Mouse (Mus musculus) hindbrain, embryonic 10.5 days (tissue): ENCODE data around the gene Cacna1a. TPM values are rescaled to one million over a fixed set of nuclear protein-coding genes. Genes with fewer than 3 reads are reported as not detected.

Experiments used
- DNase-seq: peaks from one replicate; pipeline ENCODE4 v3.0.0-alpha.2; 2017; ENCODE audit warnings: low spot score
- H3K27ac ChIP-seq: fragments of 300-500 bp; sonication (generic); 2 replicates; pipeline ENCODE4 v1.5.1; 2016; ENCODE audit warnings: mild to moderate bottlenecking, moderate library complexity
- H3K27me3 ChIP-seq: fragments of 300-500 bp; sonication (generic); 2 replicates; pipeline ENCODE4 v1.6.1; 2016; ENCODE audit warnings: mild to moderate bottlenecking; ENCODE audit not compliant: poor library complexity, insufficient read depth, severe bottlenecking
- H3K36me3 ChIP-seq: fragments of 300-500 bp; sonication (generic); 2 replicates; pipeline ENCODE4 v1.6.1; 2016; ENCODE audit warnings: mild to moderate bottlenecking, moderate library complexity
- H3K4me1 ChIP-seq: fragments of 300-500 bp; sonication (generic); replicated peaks from 2 replicates; pipeline ENCODE4 v1.6.1; 2016; ENCODE audit warnings: mild to moderate bottlenecking
- H3K4me3 ChIP-seq: fragments of 300-500 bp; sonication (generic); 2 replicates; pipeline ENCODE4 v1.5.1; 2016; ENCODE audit warnings: mild to moderate bottlenecking, moderate library complexity
- H3K9me3 ChIP-seq: fragments of 300-500 bp; sonication (generic); 2 replicates; pipeline ENCODE4 v1.6.1; 2016; ENCODE audit warnings: mild to moderate bottlenecking, moderate library complexity
- WGBS: fragments of 180-500 bp; shearing (Covaris S2); methylation state at CpG from one replicate; pipeline ENCODE4 v1.1.7; 2016; 5-methylcytosine and 5-hydroxymethylcytosine counted together
- polyA plus RNA-seq: library from polyadenylated mRNA; unstranded; fragments of >200 nt; fragmentation: Nextera tagmentation; extraction: Ambion mirVana; gene quantifications from 2 replicates; pipeline ENCODE4 v1.2.1, GENCODE M21; 2016

Cacna1a gene
- polyA plus RNA-seq, 1 experiment from 2014 or later, result 7.3 TPM

DNA sequence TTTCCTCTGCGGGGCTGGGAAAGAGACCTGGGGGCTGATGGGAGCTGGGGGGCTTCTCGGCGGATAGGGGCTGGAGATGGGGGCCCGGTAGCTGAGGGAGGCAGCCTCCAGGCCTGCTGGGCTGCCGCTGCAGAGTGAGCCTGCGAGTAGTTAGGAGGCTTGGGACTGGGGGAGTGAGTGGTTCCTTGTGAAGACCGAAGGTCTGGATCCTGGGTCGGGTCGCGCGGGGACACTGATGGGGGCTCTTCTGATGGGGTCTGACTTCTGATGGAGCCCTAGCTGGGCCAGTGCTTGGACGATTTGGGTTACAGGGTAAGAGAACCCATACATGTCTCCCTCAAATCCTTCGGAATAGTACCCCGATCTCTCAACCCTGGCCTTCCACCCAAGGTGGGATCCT lies 27.8 kb downstream of the Cacna1a start:
- Histone ChIP-seq H3K9me3 (0 out of 2 replicates have a peak, but pooled peaks cover 6% of the 10 kb centered on the region), H3K27ac (peak overlapping the region; percentile 90), H3K36me3 (peaks cover 14% of the 10 kb centered on the region; the same call in 1 of the 2 replicates), H3K27me3 (peaks cover 58% of the 10 kb centered on the region), H3K4me3 (peak overlapping the region; percentile 65), H3K4me1 (peaks cover 33% of the 10 kb centered on the region)
- WGBS, result 12% methylated on average over 14 of the region's 14 CpGs
- DNase-seq, result no peak

GRCm38 (mm10) chr8:84416915-84417314 lies 28.7 kb downstream of the Cacna1a start:
- Histone ChIP-seq H3K4me1 (peaks cover 33% of the 10 kb centered on the region), H3K4me3 (peak overlapping the region; percentile 65; the same call in 1 of the 2 replicates), H3K27me3 (peaks cover 51% of the 10 kb centered on the region), H3K27ac (peak overlapping the region; percentile 35; the same call in 1 of the 2 replicates), H3K9me3 (0 out of 2 replicates have a peak, but pooled peaks cover 6% of the 10 kb centered on the region), H3K36me3 (peaks cover 14% of the 10 kb centered on the region; the same call in 1 of the 2 replicates)
- no peak for DNase-seq
- WGBS, result 79% methylated on average over 6 of the region's 6 CpGs

DNA sequence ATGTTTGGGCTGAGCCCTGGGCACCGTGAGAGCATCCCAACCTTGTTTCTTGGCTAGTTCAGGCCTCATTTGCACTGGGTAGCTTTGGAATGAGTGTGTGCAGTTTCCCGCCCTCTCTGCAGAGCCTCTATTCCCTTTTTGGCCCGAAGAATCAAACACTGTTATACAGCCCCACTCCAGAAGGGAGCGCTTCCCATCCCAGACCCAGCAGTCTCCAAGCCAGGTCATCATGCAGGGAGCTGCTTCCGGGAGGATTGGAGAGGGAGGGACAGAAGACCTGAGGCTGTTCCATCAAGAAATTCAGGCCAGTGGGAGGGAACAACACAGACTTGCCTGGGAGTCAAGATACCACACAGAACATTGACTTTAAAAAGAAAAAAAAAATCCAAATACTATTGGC lies 29.6 kb downstream of the Cacna1a start:
- no peak for DNase-seq
- Histone ChIP-seq H3K4me3 (no peak overlapping the region), H3K4me1 (peaks cover 33% of the 10 kb centered on the region), H3K27me3 (peaks cover 45% of the 10 kb centered on the region), H3K36me3 (peaks cover 14% of the 10 kb centered on the region; the same call in 1 of the 2 replicates), H3K27ac (no peak overlapping the region), H3K9me3 (0 out of 2 replicates have a peak, but pooled peaks cover 6% of the 10 kb centered on the region)
- 55% methylated on average over 5 of the region's 5 CpGs for WGBS

- Histone ChIP-seq H3K4me1 (peaks cover 6% of the 10 kb centered on the region; the same call in 1 of the 2 replicates), H3K27ac (no peak overlapping the region), H3K36me3 (peaks cover 5% of the 10 kb centered on the region; the same call in 1 of the 2 replicates), H3K27me3 (no peaks in the 10 kb centered on the region), H3K9me3 (no peaks in the 10 kb centered on the region), H3K4me3 (no peak overlapping the region)
- DNase-seq, result no peak
- 86% methylated on average over 3 of the region's 3 CpGs for WGBS
These were observed 36.2 kb downstream of the Cacna1a start for GRCm38 (mm10) chr8:84424426-84424825.

DNA sequence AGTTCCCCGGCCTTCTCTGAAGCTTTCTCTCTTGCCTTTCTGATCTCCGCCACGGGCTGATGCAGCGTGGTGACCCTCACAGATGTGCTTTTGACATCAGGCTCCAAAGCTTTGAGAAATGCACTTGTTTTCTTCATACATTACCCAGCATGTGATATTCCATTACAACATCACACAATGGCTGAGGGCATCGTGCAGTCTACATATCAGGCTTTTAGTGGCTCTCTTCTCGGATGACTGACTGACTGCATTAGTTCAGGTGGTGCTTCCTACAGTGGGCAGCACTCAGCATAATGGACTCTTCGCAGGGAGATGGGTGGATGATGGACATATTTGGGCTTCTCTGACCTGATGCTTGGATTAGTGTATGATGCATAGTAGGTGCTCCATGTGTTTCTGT lies 37.8 kb downstream of the Cacna1a start:
- Histone ChIP-seq H3K4me1 (peaks cover 9% of the 10 kb centered on the region; the same call in 1 of the 2 replicates), H3K27me3 (no peaks in the 10 kb centered on the region), H3K9me3 (no peaks in the 10 kb centered on the region), H3K36me3 (no peaks in the 10 kb centered on the region; the same call in 1 of the 2 replicates), H3K4me3 (no peak overlapping the region), H3K27ac (no peak overlapping the region)
- no peak for DNase-seq
- WGBS, result 77% methylated on average over 7 of the region's 7 CpGs

GRCm38 (mm10) chr8:84426582-84426981 lies 38.3 kb downstream of the Cacna1a start:
- H3K27ac ChIP-seq, result no peak overlapping the region
- H3K27me3 ChIP-seq, result no peaks in the 10 kb centered on the region
- peaks cover 9% of the 10 kb centered on the region; the same call in 1 of the 2 replicates for H3K4me1 ChIP-seq
- no peak for DNase-seq
- H3K36me3 ChIP-seq, result peaks cover 4% of the 10 kb centered on the region; the same call in 1 of the 2 replicates
- H3K4me3 ChIP-seq, result no peak overlapping the region
- 87% methylated on average over 8 of the region's 8 CpGs for WGBS
- no peaks in the 10 kb centered on the region for H3K9me3 ChIP-seq

GRCm38 (mm10) chr8:84428034-84428433 lies 39.8 kb downstream of the Cacna1a start:
- 0 out of 2 replicates have a peak, but pooled peaks cover 6% of the 10 kb centered on the region for H3K36me3 ChIP-seq
- DNase-seq, result no peak
- 89% methylated on average over 5 of the region's 5 CpGs for WGBS
- H3K9me3 ChIP-seq, result no peaks in the 10 kb centered on the region
- H3K27me3 ChIP-seq, result no peaks in the 10 kb centered on the region
- H3K4me3 ChIP-seq, result no peak overlapping the region
- H3K4me1 ChIP-seq, result peaks cover 9% of the 10 kb centered on the region; the same call in 1 of the 2 replicates
- no peak overlapping the region for H3K27ac ChIP-seq

- Histone ChIP-seq H3K36me3 (0 out of 2 replicates have a peak, but pooled peaks cover 6% of the 10 kb centered on the region), H3K27ac (no peak overlapping the region), H3K27me3 (no peaks in the 10 kb centered on the region), H3K4me3 (no peak overlapping the region), H3K4me1 (peaks cover 9% of the 10 kb centered on the region; the same call in 1 of the 2 replicates), H3K9me3 (no peaks in the 10 kb centered on the region)
- no peak for DNase-seq
- WGBS, result 21% methylated on average over 4 of the region's 4 CpGs
These were observed 40.8 kb downstream of the Cacna1a start for GRCm38 (mm10) chr8:84429014-84429413.

DNA sequence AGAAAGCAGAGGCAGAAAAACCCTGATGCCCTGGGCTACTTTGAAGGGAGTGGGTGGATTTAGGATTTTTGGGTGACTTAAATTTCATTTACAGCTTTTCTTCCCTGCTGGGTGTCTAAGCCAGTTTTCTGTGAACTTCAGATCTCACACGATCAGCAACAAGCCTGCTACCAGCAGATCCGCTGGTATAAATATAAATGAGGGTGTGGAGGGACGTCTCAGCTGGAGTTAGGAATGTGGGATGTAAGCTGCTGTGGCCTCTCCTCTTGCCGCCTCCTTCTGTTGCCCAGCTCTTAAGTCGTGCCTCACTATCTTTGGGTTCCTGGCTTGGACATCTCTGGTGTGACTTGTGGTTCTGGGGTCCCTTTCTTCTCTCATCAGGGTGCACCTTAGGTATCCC lies 41.3 kb downstream of the Cacna1a start:
- Histone ChIP-seq H3K9me3 (no peaks in the 10 kb centered on the region), H3K36me3 (0 out of 2 replicates have a peak, but pooled peaks cover 6% of the 10 kb centered on the region), H3K27ac (no peak overlapping the region), H3K4me3 (no peak overlapping the region), H3K27me3 (no peaks in the 10 kb centered on the region), H3K4me1 (peaks cover 9% of the 10 kb centered on the region; the same call in 1 of the 2 replicates)
- DNase-seq, result no peak
- 36% methylated on average over 5 of the region's 5 CpGs for WGBS

- H3K27me3 ChIP-seq, result no peaks in the 10 kb centered on the region
- 0 out of 2 replicates have a peak, but pooled peaks cover 6% of the 10 kb centered on the region for H3K36me3 ChIP-seq
- no peaks in the 10 kb centered on the region for H3K9me3 ChIP-seq
- H3K4me1 ChIP-seq, result no peaks in the 10 kb centered on the region
- DNase-seq, result no peak
- H3K4me3 ChIP-seq, result no peak overlapping the region
- no peak overlapping the region for H3K27ac ChIP-seq
- WGBS, result 82% methylated on average over 10 of the region's 10 CpGs
These were observed 47.1 kb downstream of the Cacna1a start for GRCm38 (mm10) chr8:84435370-84435769.

GRCm38 (mm10) chr8:84439813-84440212 lies 51.6 kb downstream of the Cacna1a start:
- no peak for DNase-seq
- Histone ChIP-seq H3K4me3 (no peak overlapping the region), H3K27ac (no peak overlapping the region), H3K36me3 (peaks cover 12% of the 10 kb centered on the region), H3K9me3 (no peaks in the 10 kb centered on the region), H3K4me1 (peaks cover 7% of the 10 kb centered on the region), H3K27me3 (no peaks in the 10 kb centered on the region)
- WGBS, result 93% methylated on average over 7 of the region's 7 CpGs

GRCm38 (mm10) chr8:84442043-84442442 lies 53.8 kb downstream of the Cacna1a start:
- no peak for DNase-seq
- H3K9me3 ChIP-seq, result no peaks in the 10 kb centered on the region
- no peaks in the 10 kb centered on the region for H3K27me3 ChIP-seq
- H3K36me3 ChIP-seq, result peaks cover 27% of the 10 kb centered on the region
- H3K4me3 ChIP-seq, result no peak overlapping the region
- peaks cover 7% of the 10 kb centered on the region for H3K4me1 ChIP-seq
- 0 out of 2 replicates have a peak overlapping the region, but pooled peaks have one; percentile 29 for H3K27ac ChIP-seq
- 17% methylated on average over 1 of the region's 1 CpGs for WGBS

GRCm38 (mm10) chr8:84446571-84446991 lies 58.3 kb downstream of the Cacna1a start:
- WGBS, result 91% methylated on average over 9 of the region's 9 CpGs
- no peak for DNase-seq
- H3K27me3 ChIP-seq, result no peaks in the 10 kb centered on the region
- H3K36me3 ChIP-seq, result peaks cover 38% of the 10 kb centered on the region
- H3K27ac ChIP-seq, result no peak overlapping the region
- H3K9me3 ChIP-seq, result no peaks in the 10 kb centered on the region
- peaks cover 6% of the 10 kb centered on the region for H3K4me1 ChIP-seq
- H3K4me3 ChIP-seq, result no peak overlapping the region
